Mouse (Mus musculus): Measurements from ENCODE around the gene Nudt19.

GRCm38 (mm10) chr7:35599492-35599891, 43.4 kb upstream of the Nudt19 start:
- TF ChIP-seq CTCF (IDR thresholded peaks at IDR 0.05; ENCODE audit: borderline replicate concordance, insufficient read depth, low read depth, low read length) (no peak), POLR2A (IDR thresholded peaks at IDR 0.05; ENCODE audit: borderline replicate concordance, insufficient read depth, low read length) (no peak)

Data from cerebellum, adult 2 months (tissue).